Mouse (Mus musculus) brain, embryonic 14.5 days (tissue): Measurements from ENCODE around the gene Mllt10. TPM values are rescaled to one million over a fixed set of nuclear protein-coding genes. Genes with fewer than 3 reads are reported as not detected.

ENCODE experiments used
- DNase-seq: peaks from one replicate; pipeline ENCODE4 v3.0.0-alpha.2; 2011; ENCODE audit warnings: low read depth
- CTCF ChIP-seq: fragments of 200-500 bp; IDR thresholded peaks from 2 replicates; pipeline ENCODE4 v1.5.1; 2012; ENCODE audit warnings: inconsistent platforms, mild to moderate bottlenecking, moderate library complexity, borderline replicate concordance; ENCODE audit not compliant: insufficient read depth, insufficient read length; ENCODE audit errors: extremely low read depth
- POLR2A ChIP-seq: fragments of 200-500 bp; IDR thresholded peaks from 2 replicates; pipeline ENCODE4 v1.6.1; 2012; ENCODE audit warnings: mild to moderate bottlenecking, inconsistent platforms, borderline replicate concordance; ENCODE audit not compliant: poor library complexity, insufficient read depth, insufficient read length, severe bottlenecking; ENCODE audit errors: extremely low read depth
- polyA plus RNA-seq: library from polyadenylated mRNA; depleted of rRNA; stranded (reverse); fragments of >200 nt; gene quantifications from 2 replicates; pipeline ENCODE4 v1.2.3, GENCODE M21; 2012

Mllt10 gene
- polyA plus RNA-seq, 1 experiment, result 49.4 TPM

GRCm38 (mm10) chr2:18037491-18037890, 17.5 kb upstream of the Mllt10 start, which contains the start of gene A930004D18Rik:
TSS of gene A930004D18Rik (minus strand) at chr2:18037737.
- peak; percentile 22 for DNase-seq
- no peak for TF ChIP-seq CTCF
- no peak for TF ChIP-seq POLR2A

DNA sequence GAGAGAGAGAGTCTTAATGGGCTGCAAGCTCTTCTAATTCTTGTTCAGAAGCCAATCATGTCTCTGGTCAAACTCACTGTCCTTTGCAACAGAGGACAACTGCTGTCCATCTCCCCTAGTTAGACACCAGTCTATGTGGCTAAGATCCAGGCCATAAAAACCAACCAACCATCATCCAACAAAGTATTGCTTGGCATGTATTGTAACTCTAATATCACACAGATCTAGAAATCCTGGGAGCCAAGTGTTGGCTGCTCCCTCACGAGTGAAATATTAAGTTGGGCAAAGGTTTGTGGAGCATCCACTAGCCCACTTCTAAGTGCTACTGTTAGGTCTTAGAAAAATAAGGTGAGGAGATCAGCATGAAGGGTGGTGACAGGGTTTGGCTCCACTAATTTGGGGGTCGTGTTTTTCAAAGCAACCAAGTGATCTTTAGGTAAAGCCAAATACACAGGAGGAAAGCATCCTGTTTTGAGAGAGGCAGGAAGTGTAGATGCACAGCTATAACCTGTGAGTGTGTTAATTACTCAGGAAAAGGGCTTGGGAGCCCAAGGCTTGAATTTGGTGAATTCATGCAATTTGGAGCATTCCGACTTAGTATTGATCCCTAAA, 16.8 kb upstream of the Mllt10 start:
- no peak for TF ChIP-seq POLR2A
- TF ChIP-seq CTCF, result no peak
- DNase-seq, result no peak

DNA sequence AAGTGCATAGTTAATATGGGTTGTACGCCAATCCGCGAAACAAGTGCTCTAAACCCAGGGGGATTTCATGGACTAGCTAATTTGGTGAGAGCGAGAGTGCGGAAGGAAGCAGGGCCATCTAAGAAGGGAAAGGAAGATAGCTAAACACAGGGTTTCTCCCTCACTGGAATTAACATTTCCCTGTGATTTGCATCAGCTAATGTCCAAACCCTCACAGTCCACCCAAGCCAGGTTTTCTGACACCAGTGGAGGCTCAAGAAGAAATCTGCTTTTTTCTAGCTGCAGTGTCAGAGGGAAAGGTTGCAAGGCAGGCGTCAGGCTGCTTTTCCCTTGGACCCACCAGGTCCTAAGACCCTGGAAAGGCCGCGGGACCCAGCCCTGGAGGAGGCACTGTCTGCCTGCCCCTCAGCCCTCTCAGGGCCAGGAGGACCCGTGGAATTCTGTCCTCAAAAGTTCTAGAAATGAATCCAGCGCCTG, 16.1 kb upstream of the Mllt10 start:
- TF ChIP-seq POLR2A (no peak), CTCF (no peak)
- DNase-seq, result peak; percentile 79

DNA sequence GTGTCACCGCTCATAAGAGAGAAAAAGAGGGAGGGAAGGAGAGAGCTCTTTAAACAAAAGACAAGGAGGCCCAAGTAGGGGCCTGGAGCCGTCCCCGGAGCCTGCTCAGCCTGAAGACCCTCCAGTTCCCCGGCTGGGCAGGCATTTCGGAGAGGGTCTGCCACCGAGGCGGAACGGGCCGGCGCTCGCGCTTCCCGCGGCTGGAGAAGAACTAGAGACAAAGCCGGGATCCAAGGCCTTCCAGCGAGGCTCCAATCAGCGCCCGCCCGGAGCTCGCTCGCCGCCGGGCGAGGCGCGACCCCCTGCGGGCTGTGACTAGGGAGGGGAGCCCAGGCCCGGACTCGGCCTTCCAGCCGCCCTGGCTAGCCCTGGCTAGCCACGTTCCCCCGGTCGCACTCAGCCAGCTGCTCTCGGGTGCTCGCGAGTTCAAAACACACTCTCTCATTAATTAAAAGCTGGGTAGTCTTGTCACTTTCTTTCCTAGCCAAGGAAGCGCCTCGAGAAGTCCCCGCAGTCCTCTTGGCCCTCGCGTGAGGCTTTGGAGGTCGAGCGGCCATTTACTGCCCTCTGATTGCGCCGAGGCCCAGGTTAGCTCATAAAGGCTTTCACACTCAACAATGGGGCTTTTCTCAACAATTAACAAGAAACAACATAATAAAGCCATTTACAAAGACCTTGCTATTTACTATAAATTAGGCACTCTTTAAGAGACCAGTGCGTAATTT, 15.3 kb upstream of the Mllt10 start:
- DNase-seq, result peak; percentile 83
- no peak for TF ChIP-seq POLR2A
- TF ChIP-seq CTCF, result no peak

DNA sequence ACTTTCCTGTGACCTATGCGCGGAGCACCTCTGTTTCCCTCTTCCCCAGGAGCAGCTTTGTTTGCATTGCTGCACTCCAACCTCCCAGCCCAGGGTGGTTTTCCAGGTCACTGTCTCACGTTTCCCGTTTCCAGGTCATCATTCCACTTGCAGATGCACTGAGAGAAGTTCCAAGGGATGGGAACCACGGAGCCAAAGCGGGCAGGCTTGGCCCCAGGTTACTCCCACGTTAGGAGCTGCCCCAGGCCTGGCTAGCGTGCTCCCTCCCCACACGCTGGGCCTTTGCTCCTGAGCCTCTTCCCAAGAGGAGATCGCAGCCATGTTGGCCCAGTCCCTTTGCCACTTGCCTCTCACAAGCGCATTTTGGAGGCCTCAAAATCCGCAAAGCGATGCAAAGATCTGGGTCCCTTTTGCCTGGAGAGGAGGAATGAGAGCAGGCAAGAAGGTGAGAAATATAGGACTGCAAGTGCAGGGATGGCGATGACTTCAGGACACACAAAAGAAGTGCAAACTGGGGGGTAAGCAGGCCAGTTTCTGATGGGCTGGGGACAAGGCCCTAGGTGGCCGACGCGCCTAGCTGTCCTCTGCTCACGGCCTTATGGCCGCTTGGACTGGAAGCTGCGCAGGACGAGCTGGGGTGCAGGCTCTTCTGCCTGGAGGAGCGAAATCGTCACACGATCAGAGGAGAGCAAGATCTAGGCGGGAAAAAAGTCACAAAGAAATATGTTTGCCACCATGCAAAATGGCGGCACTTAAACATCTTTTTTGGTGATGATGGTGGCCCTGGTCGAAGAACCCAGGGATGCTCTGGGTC, 14.5 kb upstream of the Mllt10 start:
- no peak for TF ChIP-seq POLR2A
- TF ChIP-seq CTCF, result no peak
- peak; percentile 80 for DNase-seq

- TF ChIP-seq POLR2A (no peak), CTCF (no peak)
- peak; percentile 97 for DNase-seq
Observed at GRCm38 (mm10) chr2:18041199-18041885, 13.7 kb upstream of the Mllt10 start.

DNA sequence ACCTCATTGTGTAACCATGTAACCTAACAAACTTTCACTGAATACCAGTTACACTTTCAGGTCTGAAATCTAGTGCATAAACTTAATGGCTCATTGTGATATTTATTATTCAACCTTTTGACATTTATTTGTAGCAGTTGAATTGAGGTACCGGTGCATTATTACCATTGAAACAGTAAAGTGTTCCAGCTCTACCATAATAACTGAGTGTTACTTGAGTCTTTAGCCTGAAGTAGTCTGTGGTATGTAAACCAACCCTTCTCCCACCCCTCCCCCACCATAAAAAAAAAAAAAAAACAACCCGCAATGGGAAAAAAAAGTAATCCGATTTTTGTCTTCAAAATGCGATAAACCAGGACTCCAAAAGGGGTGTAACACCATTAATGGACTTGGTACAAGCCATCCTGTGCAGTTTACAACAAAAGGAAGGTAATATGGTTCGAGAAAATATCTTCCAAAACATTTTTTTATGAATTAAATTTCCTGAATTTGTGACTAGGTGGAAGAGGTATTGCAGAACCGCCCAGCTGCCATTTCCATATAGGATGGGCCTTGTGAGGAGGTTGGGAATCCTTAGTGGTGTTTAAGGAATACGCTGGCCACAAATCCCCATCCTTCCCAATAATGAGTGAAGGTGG, 9.8 kb upstream of the Mllt10 start:
- DNase-seq, result peak; percentile 63

GRCm38 (mm10) chr2:18045781-18046181, 9.3 kb upstream of the Mllt10 start:
- no peak for TF ChIP-seq CTCF
- no peak for TF ChIP-seq POLR2A
- DNase-seq, result peak; percentile 62

More for the DNA sequence above, 9.8 kb upstream of the Mllt10 start:
- TF ChIP-seq POLR2A, result no peak

DNA sequence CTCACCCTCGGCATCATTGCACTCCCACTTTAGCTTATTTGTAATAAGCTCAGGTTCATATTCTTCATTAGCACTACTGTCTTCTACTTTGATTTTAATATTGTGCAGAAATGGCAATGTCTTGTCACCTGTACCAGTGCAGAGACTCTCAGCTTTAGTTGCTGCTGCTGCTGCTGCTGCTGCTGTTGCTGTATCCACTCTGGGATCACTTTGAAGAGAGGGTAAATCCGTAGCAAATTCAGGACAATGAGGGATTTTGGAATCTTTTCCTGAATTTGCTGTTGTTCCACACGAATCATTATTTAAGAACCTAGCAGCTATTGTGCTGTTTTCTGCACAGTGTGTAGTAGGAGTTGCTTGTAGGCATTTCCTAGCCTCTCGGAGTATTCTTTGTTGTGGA, 8.9 kb upstream of the Mllt10 start:
- DNase-seq, result peak; percentile 68
- no peak for TF ChIP-seq CTCF
- no peak for TF ChIP-seq POLR2A

GRCm38 (mm10) chr2:18046758-18047645, 8.0 kb upstream of the Mllt10 start:
- no peak for TF ChIP-seq CTCF
- TF ChIP-seq POLR2A, result no peak
- peak; percentile 74 for DNase-seq
